Mouse (Mus musculus) midbrain, embryonic 15.5 days (tissue): Measurements from ENCODE around the gene Card11. TPM values are rescaled to one million over a fixed set of nuclear protein-coding genes. Genes with fewer than 3 reads are reported as not detected.

Source experiments
- ATAC-seq: fragments of 200-750 bp; cut with Nextera tagmentation; replicated peaks from 2 replicates; pipeline ENCODE4 v1.8.0; 2017; ENCODE audit warnings: moderate TSS enrichment
- H3K27ac ChIP-seq: fragments of 300-500 bp; sonication (generic); 2 replicates; pipeline ENCODE4 v1.5.1; 2015; ENCODE audit warnings: mild to moderate bottlenecking, inconsistent platforms
- H3K27me3 ChIP-seq: fragments of 300-500 bp; sonication (generic); replicated peaks from 2 replicates; pipeline ENCODE4 v1.6.1; 2015; ENCODE audit warnings: inconsistent platforms
- H3K36me3 ChIP-seq: fragments of 300-500 bp; sonication (generic); replicated peaks from 2 replicates; pipeline ENCODE4 v1.6.1; 2015; ENCODE audit warnings: inconsistent platforms
- H3K4me1 ChIP-seq: fragments of 300-500 bp; sonication (generic); 2 replicates; pipeline ENCODE4 v1.6.1; 2015; ENCODE audit warnings: inconsistent platforms
- H3K4me2 ChIP-seq: fragments of 300-500 bp; sonication (generic); 2 replicates; pipeline ENCODE4 v1.6.1; 2015; ENCODE audit warnings: inconsistent platforms, mild to moderate bottlenecking, moderate library complexity
- H3K4me3 ChIP-seq: fragments of 300-500 bp; sonication (generic); 2 replicates; pipeline ENCODE4 v1.5.1; 2015; ENCODE audit warnings: mild to moderate bottlenecking, inconsistent platforms
- H3K9ac ChIP-seq: fragments of 300-500 bp; sonication (generic); 2 replicates; pipeline ENCODE4 v1.6.1; 2015; ENCODE audit warnings: mild to moderate bottlenecking, inconsistent platforms
- H3K9me3 ChIP-seq: fragments of 300-500 bp; sonication (generic); 2 replicates; pipeline ENCODE4 v1.6.1; 2016; ENCODE audit warnings: inconsistent platforms
- WGBS: fragments of 180-500 bp; shearing (Covaris S2); methylation state at CpG from one replicate; pipeline ENCODE4 v1.1.7; 2015; ENCODE audit warnings: mixed read lengths; 5-methylcytosine and 5-hydroxymethylcytosine counted together
- polyA plus RNA-seq: library from polyadenylated mRNA; unstranded; fragments of >200 nt; fragmentation: Nextera tagmentation; extraction: Ambion mirVana; gene quantifications from 2 replicates; pipeline ENCODE4 v1.2.1, GENCODE M21; 2015

Gene Card11
- polyA plus RNA-seq, 1 experiment from 2014 or later, result 0.19 TPM

DNA sequence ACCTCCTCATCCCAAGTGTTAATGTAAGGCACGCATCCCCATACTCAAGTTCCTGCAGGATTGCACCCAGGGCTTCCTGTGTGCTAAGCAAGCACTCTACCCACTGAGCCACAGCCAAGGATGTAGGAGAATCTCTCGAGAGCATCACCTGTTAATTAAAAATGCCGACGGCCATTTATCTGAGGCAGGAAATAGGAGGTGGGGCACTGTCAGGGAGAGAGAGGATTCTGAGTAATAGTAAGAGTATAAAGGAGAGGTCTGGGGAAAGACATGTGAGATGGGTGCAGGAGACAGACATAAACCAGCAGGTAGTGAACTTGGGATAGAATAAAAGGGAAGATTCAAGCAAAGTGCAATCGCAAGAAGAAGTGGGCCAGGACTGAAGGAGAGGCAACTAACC, 19.6 kb downstream of the Card11 start:
- no peak overlapping the region for H3K4me3 ChIP-seq
- 81% methylated on average over 5 of the region's 5 CpGs for WGBS

DNA sequence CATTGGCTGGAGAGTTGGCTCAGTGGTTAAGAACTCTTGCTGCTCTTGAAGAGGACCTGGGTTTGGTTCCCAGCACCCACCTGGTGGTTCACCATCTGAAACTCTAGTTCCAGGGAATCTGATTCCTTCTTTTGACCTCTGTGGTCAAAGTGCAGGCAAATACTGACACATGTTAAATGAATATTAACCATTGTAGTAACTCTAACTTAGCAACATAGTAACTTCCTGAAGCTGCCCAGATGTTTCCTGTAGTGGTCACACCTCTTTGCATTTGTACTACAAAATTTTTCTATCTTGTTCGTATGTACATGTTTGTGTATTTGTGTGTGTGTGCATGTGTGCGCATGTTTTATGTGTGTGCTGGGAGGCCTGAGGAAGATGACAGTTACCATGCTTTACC, 20.3 kb downstream of the Card11 start:
- no peak for ATAC-seq
- WGBS, result 91% methylated on average over 2 of the region's 2 CpGs

More for the DNA sequence above, 19.6 kb downstream of the Card11 start:
- H3K36me3 ChIP-seq, result no peaks in the 10 kb centered on the region
- no peaks in the 10 kb centered on the region for H3K4me1 ChIP-seq
- H3K4me2 ChIP-seq, result no peak overlapping the region
- H3K9ac ChIP-seq, result no peak overlapping the region
- H3K27ac ChIP-seq, result no peak overlapping the region
- no peaks in the 10 kb centered on the region for H3K9me3 ChIP-seq
- no peaks in the 10 kb centered on the region for H3K27me3 ChIP-seq
- no peak for ATAC-seq

DNA sequence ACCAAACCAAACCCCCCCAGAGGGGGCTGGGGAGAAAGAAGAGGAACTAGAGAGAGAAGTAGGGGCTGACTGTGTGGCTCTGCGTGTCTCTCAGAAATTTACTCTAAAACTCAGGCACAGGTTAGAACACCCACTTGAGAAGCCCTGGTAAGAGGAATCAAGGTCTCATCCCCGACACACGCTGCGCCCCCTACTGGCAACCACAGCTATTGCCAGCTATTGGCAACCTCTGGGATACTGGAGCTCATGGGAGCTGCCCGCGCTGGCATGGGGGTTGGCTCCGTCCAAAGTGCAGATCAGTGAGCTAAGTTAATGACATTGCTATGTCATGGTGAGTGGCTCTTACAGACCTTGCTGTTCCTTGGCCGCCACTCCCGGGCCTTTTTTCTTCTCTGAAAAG, 37.4 kb downstream of the Card11 start:
- no peaks in the 10 kb centered on the region for H3K36me3 ChIP-seq
- H3K4me3 ChIP-seq, result no peak overlapping the region
- 37% methylated on average over 9 of the region's 9 CpGs for WGBS
- no peak for ATAC-seq
- H3K27me3 ChIP-seq, result no peaks in the 10 kb centered on the region
- no peak overlapping the region for H3K4me2 ChIP-seq
- no peak overlapping the region for H3K27ac ChIP-seq
- no peaks in the 10 kb centered on the region for H3K9me3 ChIP-seq
- no peak overlapping the region for H3K9ac ChIP-seq
- H3K4me1 ChIP-seq, result no peaks in the 10 kb centered on the region

More for the DNA sequence above, 20.3 kb downstream of the Card11 start:
- no peak overlapping the region for H3K9ac ChIP-seq
- no peaks in the 10 kb centered on the region for H3K36me3 ChIP-seq
- H3K4me1 ChIP-seq, result no peaks in the 10 kb centered on the region
- H3K27me3 ChIP-seq, result no peaks in the 10 kb centered on the region
- no peak overlapping the region for H3K4me2 ChIP-seq
- no peaks in the 10 kb centered on the region for H3K9me3 ChIP-seq
- no peak overlapping the region for H3K4me3 ChIP-seq
- no peak overlapping the region for H3K27ac ChIP-seq

DNA sequence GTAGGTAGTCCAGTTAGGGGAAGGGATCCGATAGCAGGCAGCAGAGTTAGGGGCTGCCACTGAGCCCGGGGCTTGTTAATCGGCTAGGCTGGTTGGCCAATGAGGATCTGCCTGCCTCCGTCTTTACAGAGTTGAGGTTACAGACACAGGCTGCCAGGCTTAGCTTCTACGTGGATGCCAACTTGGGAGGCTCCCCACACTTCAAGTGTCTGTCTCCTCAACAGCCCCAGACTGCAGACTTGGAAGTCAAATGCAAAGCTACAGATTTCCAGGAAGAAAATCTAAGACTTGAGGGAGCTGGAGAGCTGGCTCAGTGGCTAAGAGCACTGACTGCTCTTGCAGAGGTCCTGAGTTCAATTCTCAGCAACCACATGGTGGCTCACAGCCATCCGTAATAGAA, 39.6 kb downstream of the Card11 start:
- H3K36me3 ChIP-seq, result no peaks in the 10 kb centered on the region
- WGBS, result 79% methylated on average over 6 of the region's 6 CpGs
- H3K27me3 ChIP-seq, result no peaks in the 10 kb centered on the region
- no peak for ATAC-seq
- H3K9me3 ChIP-seq, result no peaks in the 10 kb centered on the region
- H3K9ac ChIP-seq, result no peak overlapping the region
- no peak overlapping the region for H3K4me3 ChIP-seq
- no peaks in the 10 kb centered on the region for H3K4me1 ChIP-seq
- no peak overlapping the region for H3K4me2 ChIP-seq
- no peak overlapping the region for H3K27ac ChIP-seq

DNA sequence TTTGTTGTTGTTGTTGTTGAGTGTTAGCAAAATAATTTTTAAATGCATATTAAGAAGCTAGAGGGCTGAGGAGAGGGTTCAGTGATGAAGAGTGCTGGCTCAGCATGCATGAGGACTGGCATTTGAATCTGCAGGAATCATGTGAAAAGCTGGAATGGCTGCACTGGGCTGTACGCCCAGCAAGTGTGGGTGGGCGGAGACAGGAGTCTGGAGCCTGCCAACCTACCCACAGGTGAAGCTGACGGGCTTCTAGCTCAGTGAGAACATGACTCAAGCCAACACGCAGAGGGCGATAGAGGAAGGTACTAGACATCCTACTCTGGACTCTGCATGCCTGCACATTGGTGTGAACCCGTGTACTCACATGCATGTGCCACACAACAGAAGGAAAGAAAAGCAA, 41.2 kb downstream of the Card11 start:
- no peak overlapping the region for H3K4me3 ChIP-seq
- ATAC-seq, result no peak
- H3K27ac ChIP-seq, result no peak overlapping the region
- H3K9ac ChIP-seq, result no peak overlapping the region
- H3K4me1 ChIP-seq, result no peaks in the 10 kb centered on the region
- 82% methylated on average over 6 of the region's 6 CpGs for WGBS
- no peaks in the 10 kb centered on the region for H3K9me3 ChIP-seq
- H3K4me2 ChIP-seq, result no peak overlapping the region
- no peaks in the 10 kb centered on the region for H3K27me3 ChIP-seq
- H3K36me3 ChIP-seq, result no peaks in the 10 kb centered on the region

DNA sequence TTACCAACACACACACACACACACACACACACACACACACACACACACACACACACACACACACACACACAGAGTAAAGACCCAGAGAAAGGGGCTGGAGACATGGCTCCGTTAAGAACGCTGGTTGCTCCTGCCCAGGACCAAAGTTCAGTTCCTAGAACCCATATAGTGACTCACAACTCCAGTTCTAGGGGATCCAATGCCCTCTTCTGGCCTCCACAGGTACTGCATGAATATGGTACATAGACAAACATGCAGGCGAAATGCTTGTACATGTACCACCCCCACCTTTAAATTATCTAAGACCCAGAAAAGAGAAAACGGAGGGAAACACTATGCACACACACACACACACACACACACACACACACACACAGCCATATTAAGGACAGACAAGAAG, 43.3 kb downstream of the Card11 start:
- Histone ChIP-seq H3K36me3 (no peaks in the 10 kb centered on the region), H3K4me2 (no peak overlapping the region), H3K9ac (no peak overlapping the region), H3K27me3 (no peaks in the 10 kb centered on the region), H3K27ac (no peak overlapping the region), H3K4me1 (no peaks in the 10 kb centered on the region), H3K4me3 (no peak overlapping the region), H3K9me3 (no peaks in the 10 kb centered on the region)
- 88% methylated on average over 3 of the region's 4 CpGs for WGBS
- ATAC-seq, result no peak

DNA sequence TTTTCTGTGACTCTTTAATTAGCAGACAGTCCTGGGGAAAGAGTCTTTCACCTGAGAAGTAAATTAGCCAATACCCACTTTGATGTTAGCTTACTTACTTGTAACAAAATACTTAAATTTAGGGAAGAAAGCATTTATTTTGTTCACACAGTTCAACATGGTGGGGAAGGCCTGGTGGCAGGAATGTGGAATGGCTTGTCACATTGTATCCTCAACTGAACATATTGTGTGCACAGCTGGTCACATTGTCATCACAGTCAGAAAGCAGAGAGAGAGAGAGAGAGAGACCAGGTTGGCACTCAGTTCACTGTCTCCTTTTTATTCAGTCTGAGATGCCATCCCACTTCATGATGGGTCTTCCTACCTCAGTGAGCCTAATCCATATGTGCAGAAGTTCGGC, 44.7 kb downstream of the Card11 start:
- H3K36me3 ChIP-seq, result no peaks in the 10 kb centered on the region
- no peaks in the 10 kb centered on the region for H3K4me1 ChIP-seq
- no peak overlapping the region for H3K27ac ChIP-seq
- no peaks in the 10 kb centered on the region for H3K27me3 ChIP-seq
- no peak overlapping the region for H3K4me2 ChIP-seq
- no peak overlapping the region for H3K4me3 ChIP-seq
- no peaks in the 10 kb centered on the region for H3K9me3 ChIP-seq
- no peak overlapping the region for H3K9ac ChIP-seq
- ATAC-seq, result no peak
- 92% methylated on average over 1 of the region's 1 CpGs for WGBS

DNA sequence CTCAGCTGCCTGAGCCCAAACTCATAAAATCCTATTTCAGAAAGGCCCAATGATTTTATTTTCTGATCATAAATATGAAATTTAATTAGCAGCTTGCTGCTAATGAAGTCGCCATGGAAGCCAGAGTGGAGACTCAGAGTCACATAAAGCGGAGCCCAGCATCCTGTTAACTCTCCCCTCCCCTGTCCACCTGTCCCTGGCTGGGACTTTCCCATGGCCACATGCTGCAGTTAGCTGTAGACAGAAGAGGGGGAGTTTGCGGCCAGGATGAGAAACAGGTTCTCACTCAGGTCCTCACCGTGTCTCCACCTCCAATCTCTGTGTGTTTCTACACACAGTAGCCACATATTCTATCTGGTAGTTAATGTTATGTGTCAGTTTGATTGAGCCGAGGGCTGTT, 48.6 kb downstream of the Card11 start:
- H3K9ac ChIP-seq, result no peak overlapping the region
- WGBS, result 88% methylated on average over 5 of the region's 5 CpGs

DNA sequence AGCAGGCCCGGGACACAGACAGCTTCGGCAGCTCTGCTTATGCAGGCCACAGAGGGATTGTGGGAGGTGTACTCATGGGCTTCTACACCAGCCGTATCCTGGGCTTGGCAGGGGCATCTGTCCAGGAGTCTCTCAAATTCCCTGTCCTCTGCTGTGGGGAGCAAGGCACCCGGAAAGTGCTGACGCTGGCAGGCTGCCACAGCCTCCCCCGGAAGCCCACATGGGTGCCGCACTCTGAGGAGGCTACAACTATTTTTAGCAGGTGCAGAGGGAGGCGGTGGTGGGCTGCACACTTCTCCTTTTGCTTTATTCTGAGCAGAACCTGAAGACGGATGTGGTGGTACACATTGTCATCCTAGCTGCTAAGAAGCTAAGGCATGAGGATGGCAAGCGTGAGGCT, 52.4 kb downstream of the Card11 start:
- Histone ChIP-seq H3K4me3 (no peak overlapping the region), H3K4me1 (no peaks in the 10 kb centered on the region), H3K27me3 (no peaks in the 10 kb centered on the region), H3K4me2 (no peak overlapping the region), H3K9ac (no peak overlapping the region), H3K27ac (no peak overlapping the region), H3K9me3 (no peaks in the 10 kb centered on the region), H3K36me3 (no peaks in the 10 kb centered on the region)
- 83% methylated on average over 10 of the region's 10 CpGs for WGBS
- no peak for ATAC-seq

More for the DNA sequence above, 48.6 kb downstream of the Card11 start:
- Histone ChIP-seq H3K4me2 (no peak overlapping the region), H3K27me3 (no peaks in the 10 kb centered on the region), H3K4me1 (no peaks in the 10 kb centered on the region), H3K4me3 (no peak overlapping the region), H3K9me3 (no peaks in the 10 kb centered on the region), H3K36me3 (no peaks in the 10 kb centered on the region), H3K27ac (no peak overlapping the region)
- no peak for ATAC-seq

DNA sequence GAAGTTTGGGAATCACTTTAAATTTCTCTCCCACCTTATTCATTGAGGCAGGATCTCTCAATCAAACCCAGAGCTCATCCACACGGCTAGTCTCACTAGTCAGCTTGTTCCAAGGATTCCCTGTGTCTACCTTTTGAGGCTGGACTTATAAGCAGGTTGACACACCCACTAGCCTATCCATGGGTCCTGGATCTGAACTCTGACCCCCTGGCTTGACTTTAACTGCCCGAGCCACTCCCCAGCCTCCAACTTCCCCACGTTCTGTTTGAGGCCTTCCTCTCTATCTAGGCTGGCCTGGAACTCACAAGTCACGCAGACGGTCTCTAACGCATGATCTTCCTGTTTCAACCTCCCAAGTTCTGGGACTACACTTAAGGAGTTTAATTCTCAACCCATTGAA, 54.3 kb downstream of the Card11 start:
- H3K4me2 ChIP-seq, result no peak overlapping the region
- ATAC-seq, result no peak

DNA sequence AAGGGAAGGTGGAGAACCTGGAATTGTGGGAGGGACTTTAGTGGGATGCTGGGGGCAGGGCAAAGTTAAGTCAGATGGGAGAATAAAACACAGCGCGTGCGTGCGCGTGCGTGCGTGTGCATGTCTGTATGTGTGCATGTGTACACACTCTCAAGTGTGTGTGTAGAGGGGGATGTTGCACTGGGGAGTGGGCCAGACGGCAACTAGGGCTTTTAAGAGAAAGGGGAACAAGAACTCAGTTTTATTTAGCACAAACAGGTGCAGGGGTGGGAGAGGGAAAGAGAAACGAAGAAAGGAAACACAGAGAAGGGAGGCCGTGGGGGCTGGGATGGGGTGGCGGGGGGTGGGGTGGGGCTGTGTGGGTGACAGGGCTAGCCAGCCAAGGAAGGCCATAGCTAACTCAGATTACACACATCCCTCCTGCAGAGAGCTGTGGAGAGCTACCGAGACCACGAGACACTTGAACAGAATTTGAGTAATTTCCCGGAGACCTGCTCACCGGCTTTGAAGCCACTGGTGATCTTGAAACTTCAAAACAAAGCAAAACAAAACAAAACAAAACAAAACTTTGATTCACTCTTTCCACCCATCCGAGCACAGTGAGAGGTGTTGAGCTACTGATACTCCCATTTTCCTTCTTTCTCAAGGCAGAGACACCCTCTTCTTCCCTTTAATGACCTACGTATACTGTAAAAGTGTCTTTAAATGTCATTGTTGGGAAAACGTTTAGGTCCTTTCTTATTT, 55.8 kb downstream of the Card11 start:
- no peak for ATAC-seq
- Histone ChIP-seq H3K4me2 (no peak overlapping the region), H3K27me3 (no peaks in the 10 kb centered on the region), H3K4me1 (0 out of 2 replicates have a peak, but pooled peaks cover 6% of the 10 kb centered on the region), H3K27ac (no peak overlapping the region), H3K36me3 (no peaks in the 10 kb centered on the region), H3K9me3 (no peaks in the 10 kb centered on the region), H3K4me3 (no peak overlapping the region), H3K9ac (no peak overlapping the region)
- 79% methylated on average over 17 of the region's 18 CpGs for WGBS

More for the DNA sequence above, 54.3 kb downstream of the Card11 start:
- Histone ChIP-seq H3K36me3 (no peaks in the 10 kb centered on the region), H3K9ac (no peak overlapping the region), H3K27ac (no peak overlapping the region), H3K4me1 (no peaks in the 10 kb centered on the region), H3K27me3 (no peaks in the 10 kb centered on the region), H3K9me3 (no peaks in the 10 kb centered on the region), H3K4me3 (no peak overlapping the region)
- WGBS, result 79% methylated on average over 6 of the region's 6 CpGs

DNA sequence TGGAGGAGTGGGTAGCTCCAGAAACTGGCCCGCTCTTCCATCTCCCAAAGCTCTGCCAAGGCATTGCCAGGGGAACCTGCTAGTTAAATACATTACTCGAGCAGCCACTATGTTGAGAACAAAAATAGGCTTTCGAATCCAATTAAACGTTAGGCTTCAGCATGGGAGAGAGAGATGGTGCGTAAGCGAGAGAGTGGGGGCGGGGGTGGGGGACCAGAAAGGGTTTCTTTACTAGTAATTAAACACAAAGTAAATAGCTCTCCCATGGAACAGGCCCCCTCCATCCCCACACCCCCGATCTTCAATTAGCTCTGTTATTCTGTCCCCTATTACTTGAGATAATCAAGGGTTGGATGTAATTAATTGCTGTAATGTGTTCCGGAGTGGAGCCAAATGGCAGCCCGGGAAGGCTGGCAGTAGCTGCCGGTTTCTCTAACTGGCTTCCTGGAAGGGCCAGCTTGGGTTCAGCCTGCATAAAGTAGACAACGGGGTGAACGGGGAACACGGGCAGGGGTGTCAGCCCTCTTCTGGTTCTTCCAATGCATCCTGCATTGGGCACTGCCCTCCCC, 59.4 kb downstream of the Card11 start:
- H3K9ac ChIP-seq, result no peak overlapping the region
- H3K4me2 ChIP-seq, result no peak overlapping the region
- H3K27ac ChIP-seq, result peak overlapping the region; percentile 39
- H3K27me3 ChIP-seq, result no peaks in the 10 kb centered on the region
- WGBS, result 53% methylated on average over 14 of the region's 14 CpGs
- H3K4me1 ChIP-seq, result 0 out of 2 replicates have a peak, but pooled peaks cover 6% of the 10 kb centered on the region
- no peak overlapping the region for H3K4me3 ChIP-seq
- no peaks in the 10 kb centered on the region for H3K9me3 ChIP-seq
- ATAC-seq, result 0 out of 2 replicates have a peak, but pooled peaks have one; percentile 27
- no peaks in the 10 kb centered on the region for H3K36me3 ChIP-seq
